Mouse (Mus musculus): ENCODE results near the gene Thrb. TPM values are rescaled to one million over a fixed set of nuclear protein-coding genes. Genes with fewer than 3 reads are reported as not detected.

The Thrb gene
- polyA plus RNA-seq, 1 experiment from 2014 or later, result 0.64 TPM

DNA sequence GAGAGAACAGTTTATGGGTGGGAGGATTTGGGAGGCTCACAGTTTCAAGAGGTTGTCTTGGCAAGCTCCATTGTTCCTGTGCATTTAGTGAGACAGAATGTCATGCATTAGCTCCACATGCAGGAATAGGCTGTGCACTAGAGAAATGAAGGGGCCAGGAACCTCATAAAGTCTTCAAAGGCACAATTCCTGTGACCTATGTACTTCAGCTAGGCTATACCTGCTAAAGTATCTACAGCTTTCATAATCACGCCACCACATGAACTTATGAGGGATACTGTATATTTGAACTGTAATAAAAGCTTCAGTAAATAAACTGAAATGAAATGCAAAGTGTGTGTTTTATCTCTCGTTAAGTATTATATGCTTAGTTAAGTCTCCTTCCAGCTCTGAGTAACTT is 59.4 kb downstream of the Thrb start:
- Histone ChIP-seq H3K9me3 (replicated peaks) (no peaks in the 10 kb centered on the region), H3K4me1 (replicated peaks) (no peaks in the 10 kb centered on the region), H3K27me3 (replicated peaks) (no peaks in the 10 kb centered on the region), H3K36me3 (no peaks in the 10 kb centered on the region), H3K4me3 (no peak overlapping the region), H3K9ac (no peak overlapping the region), H3K27ac (ENCODE audit: poor library complexity, severe bottlenecking) (no peak overlapping the region), H3K4me2 (no peak overlapping the region)
- 78% methylated on average over 2 of the region's 2 CpGs for WGBS
- ATAC-seq (ENCODE audit: insufficient number of reproducible peaks, low FRiP score), result no peak

DNA sequence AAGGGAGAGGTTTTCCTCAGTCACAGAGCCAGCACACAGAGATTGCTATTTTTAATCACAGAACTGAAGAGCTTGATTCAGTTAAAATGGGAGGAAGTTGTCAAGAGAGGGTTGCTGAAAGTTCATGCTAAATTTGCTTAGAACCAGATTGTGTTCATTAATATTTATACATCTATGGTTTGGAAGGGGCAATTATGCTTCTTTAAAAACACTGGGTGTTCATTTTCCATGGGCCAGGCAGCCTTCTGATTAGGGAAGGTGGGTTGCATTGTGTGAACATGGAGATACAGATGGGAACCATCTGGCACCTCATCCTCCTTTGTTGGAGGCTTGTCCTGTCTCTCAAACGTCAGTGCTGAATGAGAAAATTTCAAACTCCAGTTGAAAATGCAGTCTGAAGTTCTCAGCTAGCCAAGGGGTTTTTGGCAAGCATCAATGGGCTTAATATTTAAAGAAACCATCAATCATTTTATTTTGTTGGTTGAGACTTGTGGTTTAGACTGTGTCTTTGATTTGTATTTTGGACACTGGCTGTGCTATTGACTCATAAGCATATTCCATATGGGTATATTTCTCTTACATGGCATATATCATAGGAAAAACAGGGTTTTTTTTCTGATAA is 62.9 kb downstream of the Thrb start:
- no peaks in the 10 kb centered on the region for H3K36me3 ChIP-seq
- H3K27ac ChIP-seq (ENCODE audit: poor library complexity, severe bottlenecking), result no peak overlapping the region
- no peak overlapping the region for H3K9ac ChIP-seq
- WGBS, result 50% methylated on average over 1 of the region's 1 CpGs
- no peaks in the 10 kb centered on the region for H3K9me3 ChIP-seq (replicated peaks)
- H3K4me2 ChIP-seq, result no peak overlapping the region
- H3K4me3 ChIP-seq, result no peak overlapping the region
- H3K27me3 ChIP-seq (replicated peaks), result no peaks in the 10 kb centered on the region
- H3K4me1 ChIP-seq (replicated peaks), result no peaks in the 10 kb centered on the region
- no peak for ATAC-seq (ENCODE audit: insufficient number of reproducible peaks, low FRiP score)

DNA sequence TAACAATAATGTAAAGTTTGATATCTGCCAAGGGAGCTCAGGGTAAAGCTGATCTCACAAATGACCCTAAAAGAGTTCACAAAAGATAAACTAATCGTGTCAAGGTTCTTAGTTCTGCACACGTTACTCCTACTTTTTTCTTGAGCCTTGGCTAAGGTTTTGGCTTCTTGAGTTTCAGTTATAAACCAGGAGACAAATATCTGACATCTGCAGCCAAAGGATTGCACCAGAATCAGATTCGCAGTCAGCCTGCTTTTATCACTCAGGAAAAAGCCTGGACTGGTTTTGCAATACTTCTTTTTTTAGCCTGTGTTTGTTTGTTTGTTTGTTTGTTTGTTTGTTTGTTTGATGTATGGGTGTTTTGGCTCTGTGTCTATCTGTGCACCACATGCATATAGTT is 64.5 kb downstream of the Thrb start:
- Histone ChIP-seq H3K9ac (no peak overlapping the region), H3K27ac (ENCODE audit: poor library complexity, severe bottlenecking) (no peak overlapping the region), H3K9me3 (replicated peaks) (no peaks in the 10 kb centered on the region), H3K4me1 (replicated peaks) (no peaks in the 10 kb centered on the region), H3K4me3 (no peak overlapping the region), H3K36me3 (no peaks in the 10 kb centered on the region), H3K4me2 (no peak overlapping the region), H3K27me3 (replicated peaks) (no peaks in the 10 kb centered on the region)
- WGBS, result 74% methylated on average over 3 of the region's 3 CpGs
- no peak for ATAC-seq (ENCODE audit: insufficient number of reproducible peaks, low FRiP score)

DNA sequence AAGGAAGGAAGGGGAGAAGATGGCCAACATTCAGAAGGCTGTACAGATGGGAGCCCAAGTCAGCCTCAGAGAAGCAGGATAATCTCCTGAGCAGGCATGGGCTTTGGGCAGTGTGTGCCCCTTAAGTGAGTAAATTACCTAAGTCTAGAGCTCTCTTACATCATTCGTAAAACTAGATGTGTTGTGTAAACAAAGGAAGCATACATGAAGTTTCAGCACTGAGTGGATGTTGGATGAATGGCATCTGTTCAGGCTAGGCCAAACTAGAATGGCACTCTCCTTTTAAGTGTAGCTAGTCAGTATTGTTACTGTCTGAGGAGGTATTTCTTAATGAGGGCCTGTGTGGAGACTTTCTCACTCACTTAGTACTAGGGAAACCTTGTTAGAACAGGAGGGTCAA is 66.8 kb downstream of the Thrb start:
- Histone ChIP-seq H3K36me3 (no peaks in the 10 kb centered on the region), H3K9me3 (replicated peaks) (no peaks in the 10 kb centered on the region), H3K27me3 (replicated peaks) (no peaks in the 10 kb centered on the region), H3K9ac (no peak overlapping the region), H3K4me1 (replicated peaks) (no peaks in the 10 kb centered on the region), H3K4me3 (no peak overlapping the region), H3K4me2 (no peak overlapping the region), H3K27ac (ENCODE audit: poor library complexity, severe bottlenecking) (no peak overlapping the region)
- 66% methylated on average over 1 of the region's 1 CpGs for WGBS
- no peak for ATAC-seq (ENCODE audit: insufficient number of reproducible peaks, low FRiP score)

DNA sequence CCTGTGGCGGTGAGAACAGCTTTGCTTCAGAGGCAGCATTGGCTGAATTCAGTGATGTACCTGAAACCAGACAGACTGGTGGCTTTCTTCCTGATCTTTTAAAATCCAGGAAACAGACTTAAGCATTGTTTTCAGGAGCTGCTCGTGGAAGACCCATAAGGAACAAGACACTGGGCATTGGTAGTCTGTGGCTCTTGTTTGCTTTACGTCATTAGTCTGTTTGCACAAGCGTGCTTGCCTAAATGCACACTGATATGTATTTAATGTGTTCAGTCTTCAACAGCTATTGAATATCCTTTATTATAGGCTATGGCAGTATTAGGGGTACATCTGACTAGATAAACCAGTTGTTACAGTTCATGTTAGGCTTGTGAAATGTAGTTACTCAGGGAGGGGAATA is 67.8 kb downstream of the Thrb start:
- no peak overlapping the region for H3K4me3 ChIP-seq
- H3K4me1 ChIP-seq (replicated peaks), result no peaks in the 10 kb centered on the region
- H3K36me3 ChIP-seq, result no peaks in the 10 kb centered on the region
- 69% methylated on average over 4 of the region's 4 CpGs for WGBS
- no peak overlapping the region for H3K4me2 ChIP-seq
- H3K27ac ChIP-seq (ENCODE audit: poor library complexity, severe bottlenecking), result no peak overlapping the region
- H3K27me3 ChIP-seq (replicated peaks), result no peaks in the 10 kb centered on the region
- no peak for ATAC-seq (ENCODE audit: insufficient number of reproducible peaks, low FRiP score)
- H3K9ac ChIP-seq, result no peak overlapping the region
- no peaks in the 10 kb centered on the region for H3K9me3 ChIP-seq (replicated peaks)

DNA sequence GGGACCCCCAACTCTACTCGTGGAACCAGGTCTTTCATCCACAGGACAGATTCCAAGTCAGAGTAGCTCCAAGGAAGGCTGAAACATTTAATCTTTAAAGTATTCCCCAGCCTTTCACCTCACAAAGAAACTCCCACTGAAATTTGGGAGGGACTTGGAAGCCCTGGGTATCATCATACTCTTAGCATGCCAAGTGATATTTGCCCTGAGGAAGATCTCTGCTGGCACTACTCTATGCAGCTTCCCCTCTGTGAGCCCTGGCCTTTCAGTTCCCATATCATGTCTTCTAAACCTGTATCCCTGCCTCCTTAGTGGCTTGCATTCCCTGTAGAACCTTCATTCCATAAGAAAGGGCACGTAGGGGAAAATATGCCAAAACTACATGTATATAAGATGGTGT is 68.8 kb downstream of the Thrb start:
- H3K9ac ChIP-seq, result no peak overlapping the region
- no peaks in the 10 kb centered on the region for H3K4me1 ChIP-seq (replicated peaks)
- 67% methylated on average over 2 of the region's 2 CpGs for WGBS
- no peaks in the 10 kb centered on the region for H3K27me3 ChIP-seq (replicated peaks)
- ATAC-seq (ENCODE audit: insufficient number of reproducible peaks, low FRiP score), result no peak
- no peak overlapping the region for H3K4me2 ChIP-seq
- no peak overlapping the region for H3K27ac ChIP-seq (ENCODE audit: poor library complexity, severe bottlenecking)
- no peaks in the 10 kb centered on the region for H3K9me3 ChIP-seq (replicated peaks)
- no peaks in the 10 kb centered on the region for H3K36me3 ChIP-seq
- no peak overlapping the region for H3K4me3 ChIP-seq

DNA sequence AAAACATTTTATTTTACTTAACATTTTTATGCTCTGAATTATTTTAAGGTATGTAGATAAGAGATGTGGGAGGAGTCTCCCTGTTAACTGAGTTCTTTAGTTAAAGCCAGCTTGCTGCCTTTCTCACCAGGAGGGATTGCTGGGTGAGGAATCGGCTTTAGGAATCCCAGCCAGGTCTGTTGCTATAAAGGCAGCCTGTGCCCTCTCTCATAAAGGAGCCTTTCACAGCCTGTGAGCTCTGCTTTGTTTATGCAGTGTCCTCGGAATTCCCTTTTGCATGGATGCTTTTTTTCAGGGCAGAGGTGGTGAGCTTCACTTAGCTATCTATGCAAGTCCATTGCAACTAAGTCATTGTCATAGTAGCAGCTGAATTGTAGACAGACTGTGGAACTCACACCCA is 71.0 kb downstream of the Thrb start:
- H3K9me3 ChIP-seq (replicated peaks), result no peaks in the 10 kb centered on the region
- no peaks in the 10 kb centered on the region for H3K4me1 ChIP-seq (replicated peaks)
- 9% methylated on average over 2 of the region's 2 CpGs for WGBS
- no peaks in the 10 kb centered on the region for H3K36me3 ChIP-seq
- ATAC-seq (ENCODE audit: insufficient number of reproducible peaks, low FRiP score), result no peak
- no peaks in the 10 kb centered on the region for H3K27me3 ChIP-seq (replicated peaks)
- H3K4me3 ChIP-seq, result no peak overlapping the region
- H3K27ac ChIP-seq (ENCODE audit: poor library complexity, severe bottlenecking), result no peak overlapping the region
- no peak overlapping the region for H3K4me2 ChIP-seq
- H3K9ac ChIP-seq, result no peak overlapping the region

DNA sequence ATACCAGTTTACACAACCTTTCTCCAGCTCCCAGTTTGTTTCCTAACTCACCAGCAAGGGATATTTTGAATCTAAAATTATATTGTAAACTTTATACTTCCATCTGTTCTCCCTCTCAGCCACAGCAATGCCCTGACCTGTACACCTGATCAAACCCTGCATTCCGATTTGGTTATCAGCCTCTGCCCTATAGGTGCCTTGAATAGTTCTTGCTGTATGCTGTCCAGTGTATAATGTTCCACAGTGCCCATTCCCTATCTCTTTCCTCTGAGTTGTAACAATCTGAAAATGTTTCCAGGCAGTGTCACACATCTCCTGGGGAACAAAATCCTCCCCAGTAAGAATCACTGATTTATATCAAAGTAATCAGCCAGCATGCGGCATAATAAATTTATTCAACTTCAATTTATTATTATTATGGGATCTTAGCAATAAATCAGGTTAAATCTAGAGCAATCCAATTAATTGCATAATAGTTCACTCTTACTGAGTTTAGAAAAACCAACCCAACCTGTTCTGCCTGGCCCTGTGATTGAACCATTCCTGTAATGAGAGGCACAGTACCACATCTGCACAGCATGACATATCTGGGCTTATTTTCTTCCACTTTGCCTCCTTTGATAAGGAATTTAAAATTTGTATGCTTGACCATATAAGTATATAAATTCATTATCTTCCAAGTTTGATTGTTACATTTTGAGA is 73.2 kb downstream of the Thrb start:
- H3K9ac ChIP-seq, result no peak overlapping the region
- ATAC-seq (ENCODE audit: insufficient number of reproducible peaks, low FRiP score), result no peak
- no peaks in the 10 kb centered on the region for H3K4me1 ChIP-seq (replicated peaks)
- no peaks in the 10 kb centered on the region for H3K9me3 ChIP-seq (replicated peaks)
- H3K4me2 ChIP-seq, result no peak overlapping the region
- no peaks in the 10 kb centered on the region for H3K27me3 ChIP-seq (replicated peaks)
- WGBS, result 76% methylated on average over 2 of the region's 2 CpGs
- no peaks in the 10 kb centered on the region for H3K36me3 ChIP-seq
- H3K4me3 ChIP-seq, result no peak overlapping the region
- no peak overlapping the region for H3K27ac ChIP-seq (ENCODE audit: poor library complexity, severe bottlenecking)

DNA sequence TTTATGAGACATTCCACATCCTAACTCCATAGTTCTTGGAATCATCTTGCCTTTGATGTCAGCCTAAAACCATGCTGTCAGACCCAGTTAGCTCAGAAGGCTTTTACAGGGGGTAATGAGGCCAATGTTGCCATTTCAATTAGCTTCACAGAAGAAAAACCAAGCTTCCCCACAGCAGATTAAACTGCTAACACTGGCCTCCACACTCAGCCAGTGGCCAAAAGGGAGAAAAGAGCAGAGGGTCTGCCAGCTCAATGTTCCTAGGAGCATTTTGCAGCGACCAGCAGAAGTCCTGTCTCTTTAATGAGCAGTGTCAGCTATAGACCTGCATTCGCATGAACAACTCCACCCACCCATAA is 73.7 kb downstream of the Thrb start:
- ATAC-seq (ENCODE audit: insufficient number of reproducible peaks, low FRiP score), result no peak

DNA sequence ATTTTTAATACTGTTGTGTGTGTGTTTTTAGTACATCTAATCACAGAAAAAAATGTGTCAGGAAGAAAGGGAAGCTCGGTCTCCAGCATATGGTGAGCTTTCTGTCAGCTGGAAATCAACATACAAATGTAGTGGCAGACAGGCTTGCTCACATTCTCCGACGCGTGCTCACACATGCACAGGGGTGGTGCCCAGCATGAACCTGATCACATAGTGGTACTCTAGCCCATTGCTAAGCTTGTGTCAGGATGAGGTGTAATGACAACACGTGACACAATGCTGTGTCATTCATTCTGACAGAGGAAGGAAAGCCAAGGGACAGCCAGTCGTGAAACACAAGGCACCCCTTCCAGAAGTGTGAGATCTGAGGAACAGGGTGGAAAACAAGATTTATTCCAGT is 75.4 kb downstream of the Thrb start:
- H3K27ac ChIP-seq (ENCODE audit: poor library complexity, severe bottlenecking), result no peak overlapping the region
- H3K4me2 ChIP-seq, result no peak overlapping the region
- ATAC-seq (ENCODE audit: insufficient number of reproducible peaks, low FRiP score), result no peak
- WGBS, result 75% methylated on average over 6 of the region's 6 CpGs
- no peak overlapping the region for H3K9ac ChIP-seq
- no peaks in the 10 kb centered on the region for H3K4me1 ChIP-seq (replicated peaks)
- H3K9me3 ChIP-seq (replicated peaks), result no peaks in the 10 kb centered on the region
- H3K4me3 ChIP-seq, result no peak overlapping the region
- no peaks in the 10 kb centered on the region for H3K36me3 ChIP-seq
- no peaks in the 10 kb centered on the region for H3K27me3 ChIP-seq (replicated peaks)

More for the DNA sequence above, 73.7 kb downstream of the Thrb start:
- no peaks in the 10 kb centered on the region for H3K36me3 ChIP-seq
- 83% methylated on average over 2 of the region's 2 CpGs for WGBS
- H3K4me2 ChIP-seq, result no peak overlapping the region
- H3K27me3 ChIP-seq (replicated peaks), result no peaks in the 10 kb centered on the region
- H3K9me3 ChIP-seq (replicated peaks), result no peaks in the 10 kb centered on the region
- no peak overlapping the region for H3K4me3 ChIP-seq
- H3K4me1 ChIP-seq (replicated peaks), result no peaks in the 10 kb centered on the region
- H3K27ac ChIP-seq (ENCODE audit: poor library complexity, severe bottlenecking), result no peak overlapping the region
- no peak overlapping the region for H3K9ac ChIP-seq

DNA sequence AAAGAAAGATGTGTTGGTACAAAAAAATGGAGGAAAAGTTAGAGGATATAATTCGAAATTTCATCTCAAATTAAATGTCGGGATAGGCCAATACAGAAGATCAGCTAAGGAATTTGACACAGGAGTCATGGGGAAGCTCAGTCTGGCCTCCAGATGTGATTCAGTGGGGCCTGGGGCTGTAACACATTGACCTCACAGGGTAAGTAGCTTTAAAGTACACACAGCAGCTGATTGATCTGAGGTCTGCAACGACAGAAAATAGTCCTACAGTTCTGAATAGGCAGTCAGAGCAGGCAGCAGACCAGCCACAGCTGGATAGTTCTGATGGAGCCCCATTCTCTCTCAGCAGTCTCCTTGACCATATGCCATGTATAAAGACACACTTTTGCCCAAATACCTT is 80.8 kb downstream of the Thrb start:
- 42% methylated on average over 3 of the region's 3 CpGs for WGBS
- H3K4me1 ChIP-seq (replicated peaks), result no peaks in the 10 kb centered on the region
- no peak overlapping the region for H3K4me2 ChIP-seq
- H3K9me3 ChIP-seq (replicated peaks), result no peaks in the 10 kb centered on the region
- no peak overlapping the region for H3K4me3 ChIP-seq
- no peaks in the 10 kb centered on the region for H3K27me3 ChIP-seq (replicated peaks)
- ATAC-seq (ENCODE audit: insufficient number of reproducible peaks, low FRiP score), result no peak
- no peak overlapping the region for H3K27ac ChIP-seq (ENCODE audit: poor library complexity, severe bottlenecking)
- H3K36me3 ChIP-seq, result no peaks in the 10 kb centered on the region
- no peak overlapping the region for H3K9ac ChIP-seq

DNA sequence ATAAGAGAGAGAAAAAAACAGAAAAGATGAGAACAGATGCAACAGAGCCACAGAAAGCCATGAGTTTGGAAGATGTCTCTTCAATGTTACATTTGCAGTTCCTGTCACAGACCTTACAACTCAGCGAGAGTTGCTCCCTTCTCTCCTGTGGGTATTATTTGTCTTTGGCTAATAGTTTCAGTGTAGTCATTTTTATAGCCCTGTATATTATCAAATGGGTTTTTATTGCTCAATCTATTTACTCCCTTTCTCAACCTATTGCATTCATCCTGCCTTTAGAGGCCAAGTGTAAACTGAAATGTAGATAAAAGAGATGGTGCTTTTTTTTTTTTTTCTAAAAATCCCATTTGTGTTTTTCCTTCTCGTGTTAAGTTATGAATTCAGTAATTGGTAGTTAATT is 82.2 kb downstream of the Thrb start:
- Histone ChIP-seq H3K36me3 (no peaks in the 10 kb centered on the region), H3K9ac (no peak overlapping the region), H3K4me3 (no peak overlapping the region), H3K9me3 (replicated peaks) (no peaks in the 10 kb centered on the region), H3K27ac (ENCODE audit: poor library complexity, severe bottlenecking) (no peak overlapping the region), H3K4me1 (replicated peaks) (no peaks in the 10 kb centered on the region), H3K4me2 (no peak overlapping the region), H3K27me3 (replicated peaks) (no peaks in the 10 kb centered on the region)
- 69% methylated on average over 2 of the region's 2 CpGs for WGBS
- no peak for ATAC-seq (ENCODE audit: insufficient number of reproducible peaks, low FRiP score)

Measured in heart, embryonic 12.5 days (tissue).